Mouse (Mus musculus) fibroblast of lung, adult 2 months (primary cell): ENCODE measurements at regions not wholly inside any gene's neighbourhood (a gene's known extent, or its start where the extent isn't known, plus 50 kb on each side); places are given as distances from the start of the nearest gene placed in this dataset.

Experiments
- DNase-seq: peaks from one replicate; pipeline ENCODE4 v3.0.0-alpha.2; 2011; ENCODE audit warnings: low read depth

- no peak for DNase-seq
Measured at GRCm38 (mm10) chr9:49849442-49849841, 50.7 kb upstream of the Ncam1 start.

- DNase-seq, result no peak
Measured at GRCm38 (mm10) chr9:49848943-49849342, 50.2 kb upstream of the Ncam1 start.
